Mouse (Mus musculus) small intestine, adult 2 months (tissue): ENCODE data around the gene Neo1.
"Not testable (repeated sequence)": the region's sequence is repeated elsewhere in the genome, so short reads cannot be mapped to it uniquely, and the experiment has no call there.

Experiments used
- CTCF ChIP-seq: fragments of 200-500 bp; IDR thresholded peaks from 2 replicates; pipeline ENCODE4 v1.5.1; 2012; ENCODE audit warnings: low read depth, mild to moderate bottlenecking, control low read depth, inconsistent platforms, low read length, moderate library complexity, mixed read lengths; ENCODE audit not compliant: insufficient replicate concordance, insufficient read length; ENCODE audit errors: extremely low read depth
- POLR2A ChIP-seq: fragments of 200-500 bp; IDR thresholded peaks from 2 replicates; pipeline ENCODE4 v1.6.1; 2012; ENCODE audit warnings: low read depth, mild to moderate bottlenecking, control low read depth, inconsistent platforms, low read length, moderate library complexity

GRCm38 (mm10) chr9:58945910-58946309, 90.3 kb downstream of the Neo1 start:
- TF ChIP-seq CTCF, POLR2A: not testable (repeated sequence)
